Mouse (Mus musculus): ENCODE measurements at regions not wholly inside any gene's neighbourhood (a gene's known extent, or its start where the extent isn't known, plus 50 kb on each side); places are given as distances from the start of the nearest gene placed in this dataset.

DNA sequence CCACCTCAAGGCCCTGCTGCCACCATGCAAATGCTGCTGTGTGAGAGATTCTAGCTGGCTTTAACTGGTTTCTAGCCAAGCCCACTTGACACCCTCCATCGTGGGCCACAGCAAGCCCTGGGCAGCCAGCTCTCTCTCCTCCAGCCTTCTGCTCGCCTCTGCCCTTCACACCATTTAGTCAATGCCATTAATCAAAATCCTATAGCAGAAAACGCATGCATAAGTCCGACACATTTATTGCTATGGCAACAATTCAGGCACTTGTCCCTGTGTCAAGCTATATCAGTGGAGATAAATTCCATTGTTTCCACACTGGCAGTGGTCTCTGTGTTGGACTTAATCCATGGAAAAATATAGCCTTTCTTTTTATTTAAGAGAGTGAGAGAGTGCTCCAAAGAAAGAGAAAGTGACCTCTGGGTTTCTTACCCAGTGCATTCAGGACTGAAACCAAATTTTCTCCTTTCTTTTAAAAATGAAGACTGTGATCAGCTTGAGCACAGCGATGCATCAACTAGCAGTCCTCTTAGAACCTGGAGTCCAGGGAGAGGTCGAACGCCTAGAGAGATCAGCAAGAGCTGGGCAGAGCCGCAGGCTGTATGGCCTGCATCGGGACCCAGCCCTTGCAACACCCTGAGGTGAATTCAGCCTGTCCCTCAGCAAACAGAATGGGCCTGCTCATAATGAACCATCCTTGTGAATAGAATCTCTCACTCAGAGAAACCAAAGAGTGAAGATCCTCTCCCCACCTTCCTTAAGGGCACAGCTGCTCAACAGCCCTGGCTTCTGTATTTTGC, 93.1 kb upstream of the Tox3 start:
- no peak overlapping the region for H3K4me3 ChIP-seq
- peaks cover 6% of the 10 kb centered on the region for H3K4me1 ChIP-seq
- H3K27ac ChIP-seq = no peak overlapping the region
- no peaks in the 10 kb centered on the region for H3K9me3 ChIP-seq
- H3K9ac ChIP-seq = no peak overlapping the region
- H3K4me2 ChIP-seq (replicated peaks) = no peak overlapping the region
- H3K27me3 ChIP-seq = no peaks in the 10 kb centered on the region
- ATAC-seq (ENCODE audit: low FRiP score, low read depth) = no peak
- H3K36me3 ChIP-seq = no peaks in the 10 kb centered on the region
- WGBS = 80% methylated on average over 9 of the region's 9 CpGs

DNA sequence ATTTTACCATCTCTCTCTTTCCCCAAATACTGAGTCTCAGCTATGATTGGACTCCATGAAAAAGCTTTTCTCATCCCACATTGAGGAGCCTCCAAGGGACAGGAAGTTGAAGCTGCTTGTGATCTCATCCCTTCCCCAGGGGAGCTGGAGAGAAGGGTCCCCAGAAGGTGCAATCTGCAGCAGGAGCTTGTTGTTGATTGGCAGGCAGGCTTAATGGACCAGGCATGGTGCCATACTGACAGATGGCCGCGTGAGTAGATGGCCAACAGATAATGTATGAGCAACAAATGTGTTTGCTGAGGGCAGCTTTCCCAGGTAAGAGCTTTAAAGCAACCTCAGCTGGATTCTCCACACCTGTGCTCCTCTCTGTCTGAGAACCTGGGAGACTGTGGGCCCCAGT, 65.9 kb upstream of the Tox3 start:
- Histone ChIP-seq H3K27me3 (no peaks in the 10 kb centered on the region), H3K4me2 (replicated peaks) (no peak overlapping the region), H3K27ac (no peak overlapping the region), H3K9me3 (no peaks in the 10 kb centered on the region), H3K4me3 (no peak overlapping the region), H3K4me1 (no peaks in the 10 kb centered on the region), H3K36me3 (no peaks in the 10 kb centered on the region), H3K9ac (no peak overlapping the region)
- whole genome bisulfite sequencing = 72% methylated on average over 2 of the region's 2 CpGs
- ATAC-seq (ENCODE audit: low FRiP score, low read depth) = no peak
